Mouse (Mus musculus): ENCODE results near the gene Fcgbp. TPM values are rescaled to one million over a fixed set of nuclear protein-coding genes. Genes with fewer than 3 reads are reported as not detected.

Gene Fcgbp
- polyA plus RNA-seq, 1 experiment from 2014 or later: 32.2 TPM

DNA sequence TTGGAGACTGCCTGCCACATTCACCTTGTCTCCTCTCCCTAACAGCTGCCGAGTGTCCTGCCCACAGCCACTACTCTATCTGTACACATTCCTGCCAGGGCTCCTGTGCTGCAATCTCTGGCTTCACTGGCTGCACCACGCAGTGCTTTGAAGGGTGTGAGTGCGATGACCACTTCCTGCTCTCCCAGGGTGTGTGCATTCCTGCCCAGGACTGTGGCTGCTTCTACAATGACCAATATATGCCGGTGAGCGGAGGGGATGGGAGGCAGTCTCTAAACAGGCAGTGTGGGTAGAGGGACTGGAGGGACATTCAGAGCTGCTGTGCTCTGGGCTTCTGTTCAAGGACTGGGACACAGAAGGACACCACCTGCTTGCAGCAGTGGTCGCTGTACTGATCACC lies 88.3 kb downstream of the Fcgbp start:
- TF ChIP-seq EP300 (optimal IDR thresholded peaks at IDR 0.05): no peak
- TF ChIP-seq CTCF (IDR thresholded peaks at IDR 0.05; ENCODE audit: low read depth): no peak
- Histone ChIP-seq H3K4me1 (replicated peaks; ENCODE audit: control insufficient read depth, insufficient read depth) (no peaks in the 10 kb centered on the region), H3K4me2 (replicated peaks; ENCODE audit: low read depth) (no peak overlapping the region), H3K27me3 (ENCODE audit: control insufficient read depth, insufficient read depth, low read length) (no peaks in the 10 kb centered on the region), H3K9me3 (ENCODE audit: control insufficient read depth, low read length) (no peaks in the 10 kb centered on the region), H3K9ac (ENCODE audit: low read length) (no peak overlapping the region), H3K36me3 (ENCODE audit: control insufficient read depth, insufficient read depth, low read length) (no peaks in the 10 kb centered on the region), H3K4me3 (ENCODE audit: low read depth, low read length) (no peak overlapping the region), H3K27ac (replicated peaks) (no peak overlapping the region)
- 45% methylated on average over 6 of the region's 6 CpGs for WGBS
- ATAC-seq (ENCODE audit: low FRiP score, low TSS enrichment) (peak; percentile 66; the same call in 1 of the 2 replicates), DNase-seq (ENCODE audit: low spot score) (peak; percentile 42)

- 75% methylated on average over 3 of the region's 3 CpGs for WGBS
- no peak for ATAC-seq (ENCODE audit: low FRiP score, low TSS enrichment)
Observed at GRCm38 (mm10) chr7:28159893-28160292, 88.9 kb downstream of the Fcgbp start.

DNA sequence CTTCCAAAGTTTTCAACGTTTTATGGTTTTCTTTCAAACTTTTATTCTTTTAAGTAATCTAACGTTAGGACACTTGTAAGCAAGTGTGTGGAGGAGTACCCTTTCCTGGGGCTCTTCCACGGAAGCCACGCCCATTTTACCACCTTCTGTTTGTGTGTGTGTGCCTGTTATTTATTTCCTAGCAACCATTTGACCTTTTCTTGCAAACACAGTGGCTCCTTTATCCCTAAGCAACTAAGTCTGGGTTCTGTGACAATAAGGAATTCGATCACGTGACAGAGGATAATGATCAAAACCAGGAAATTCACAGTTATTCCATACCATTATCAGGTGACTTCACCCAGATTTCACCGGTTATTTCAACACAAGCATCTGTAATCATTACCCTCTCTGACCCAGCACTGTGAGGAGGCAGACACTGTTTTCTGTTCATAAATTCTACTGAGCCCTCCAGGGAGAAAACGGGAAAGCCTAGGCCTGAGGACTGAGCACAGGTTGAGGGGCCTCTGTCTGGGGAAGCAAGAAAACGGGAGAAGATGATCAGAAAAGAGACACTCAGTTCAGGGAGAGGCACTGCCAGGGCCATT lies 90.2 kb downstream of the Fcgbp start:
- TF ChIP-seq CTCF (IDR thresholded peaks at IDR 0.05; ENCODE audit: low read depth): no peak
- no peak for TF ChIP-seq EP300 (optimal IDR thresholded peaks at IDR 0.05)
- H3K36me3 ChIP-seq (ENCODE audit: control insufficient read depth, insufficient read depth, low read length): no peaks in the 10 kb centered on the region
- no peak overlapping the region for H3K9ac ChIP-seq (ENCODE audit: low read length)
- ATAC-seq (ENCODE audit: low FRiP score, low TSS enrichment): no peak
- 36% methylated on average over 9 of the region's 9 CpGs for WGBS
- DNase-seq (ENCODE audit: low spot score): no peak
- H3K4me3 ChIP-seq (ENCODE audit: low read depth, low read length): no peak overlapping the region
- no peak overlapping the region for H3K4me2 ChIP-seq (replicated peaks; ENCODE audit: low read depth)
- H3K27ac ChIP-seq (replicated peaks): no peak overlapping the region
- H3K9me3 ChIP-seq (ENCODE audit: control insufficient read depth, low read length): no peaks in the 10 kb centered on the region
- no peaks in the 10 kb centered on the region for H3K27me3 ChIP-seq (ENCODE audit: control insufficient read depth, insufficient read depth, low read length)
- no peaks in the 10 kb centered on the region for H3K4me1 ChIP-seq (replicated peaks; ENCODE audit: control insufficient read depth, insufficient read depth)

More at GRCm38 (mm10) chr7:28159893-28160292, 88.9 kb downstream of the Fcgbp start:
- no peak for TF ChIP-seq CTCF (IDR thresholded peaks at IDR 0.05; ENCODE audit: low read depth)
- no peak overlapping the region for H3K9ac ChIP-seq (ENCODE audit: low read length)
- no peaks in the 10 kb centered on the region for H3K27me3 ChIP-seq (ENCODE audit: control insufficient read depth, insufficient read depth, low read length)
- H3K4me1 ChIP-seq (replicated peaks; ENCODE audit: control insufficient read depth, insufficient read depth): no peaks in the 10 kb centered on the region
- H3K4me2 ChIP-seq (replicated peaks; ENCODE audit: low read depth): no peak overlapping the region
- no peaks in the 10 kb centered on the region for H3K9me3 ChIP-seq (ENCODE audit: control insufficient read depth, low read length)
- H3K27ac ChIP-seq (replicated peaks): no peak overlapping the region
- no peak overlapping the region for H3K4me3 ChIP-seq (ENCODE audit: low read depth, low read length)
- H3K36me3 ChIP-seq (ENCODE audit: control insufficient read depth, insufficient read depth, low read length): no peaks in the 10 kb centered on the region
- DNase-seq (ENCODE audit: low spot score): no peak

DNA sequence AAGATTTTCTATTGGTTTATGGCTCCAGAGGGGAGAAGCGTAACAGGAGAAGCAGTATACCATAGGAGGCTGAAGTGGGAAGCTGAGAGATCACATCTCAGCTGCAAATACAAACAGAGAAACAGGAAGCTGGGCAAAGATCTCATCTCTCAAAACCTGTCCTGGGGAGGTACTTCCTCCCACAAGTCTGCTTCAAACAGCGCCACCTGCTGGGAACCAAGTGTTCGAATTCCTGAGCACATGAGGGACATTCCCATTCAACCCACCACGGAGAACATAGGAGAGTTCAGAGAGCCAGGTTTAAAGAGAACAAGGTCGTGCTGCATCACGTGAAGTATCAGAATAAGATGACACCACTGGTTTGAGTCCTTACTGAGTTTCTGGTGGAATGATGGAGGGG lies 94.4 kb downstream of the Fcgbp start:
- Histone ChIP-seq H3K4me3 (ENCODE audit: low read depth, low read length) (no peak overlapping the region), H3K27ac (replicated peaks) (no peak overlapping the region), H3K4me1 (replicated peaks; ENCODE audit: control insufficient read depth, insufficient read depth) (no peaks in the 10 kb centered on the region), H3K4me2 (replicated peaks; ENCODE audit: low read depth) (no peak overlapping the region), H3K9ac (ENCODE audit: low read length) (no peak overlapping the region), H3K36me3 (ENCODE audit: control insufficient read depth, insufficient read depth, low read length) (no peaks in the 10 kb centered on the region), H3K27me3 (ENCODE audit: control insufficient read depth, insufficient read depth, low read length) (no peaks in the 10 kb centered on the region), H3K9me3 (ENCODE audit: control insufficient read depth, low read length) (no peaks in the 10 kb centered on the region)
- no peak for TF ChIP-seq EP300 (optimal IDR thresholded peaks at IDR 0.05)
- TF ChIP-seq CTCF (IDR thresholded peaks at IDR 0.05; ENCODE audit: low read depth): peak; percentile 40
- DNase-seq (ENCODE audit: low spot score): no peak
- no peak for ATAC-seq (ENCODE audit: low FRiP score, low TSS enrichment)
- WGBS: 79% methylated on average over 6 of the region's 6 CpGs

DNA sequence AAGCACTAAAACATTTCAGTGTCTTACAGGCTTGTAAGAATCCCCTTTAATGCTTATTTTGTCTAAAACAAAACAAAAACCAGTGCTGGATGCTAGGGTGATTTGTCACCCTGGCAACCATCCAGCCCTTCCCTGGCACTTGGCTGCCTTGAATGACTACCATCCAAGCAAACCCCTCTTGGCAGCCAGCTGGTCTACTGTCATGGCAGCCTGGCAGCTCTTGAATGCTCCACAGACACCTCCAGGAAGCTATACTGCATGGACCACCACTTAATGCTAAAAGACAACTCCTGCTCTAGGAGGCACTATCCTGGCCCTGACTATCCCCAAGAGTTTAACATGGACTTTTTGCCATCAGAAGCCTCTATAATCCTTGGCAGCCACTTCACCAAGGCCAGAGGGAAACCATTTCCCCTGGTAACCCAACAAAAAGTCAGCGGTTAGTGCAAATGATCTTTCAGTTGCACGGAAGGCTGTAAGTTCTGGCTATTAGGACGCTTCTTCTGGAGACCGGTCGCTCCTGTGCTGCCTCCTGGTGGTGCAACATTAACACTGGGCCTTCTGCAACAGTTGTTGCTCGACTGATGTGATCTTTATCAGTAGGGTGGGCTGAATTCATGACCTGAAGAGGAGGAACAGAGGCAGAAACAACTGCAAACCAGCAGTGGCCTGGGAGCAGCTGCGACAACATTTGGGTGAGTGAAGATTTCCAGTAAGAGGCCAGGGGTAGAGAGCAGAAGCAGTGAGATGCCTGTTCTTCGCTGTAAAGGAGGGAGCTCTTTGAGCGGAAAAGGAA lies 97.5 kb downstream of the Fcgbp start:
- Histone ChIP-seq H3K9me3 (ENCODE audit: control insufficient read depth, low read length) (no peaks in the 10 kb centered on the region), H3K36me3 (ENCODE audit: control insufficient read depth, insufficient read depth, low read length) (no peaks in the 10 kb centered on the region), H3K27me3 (ENCODE audit: control insufficient read depth, insufficient read depth, low read length) (no peaks in the 10 kb centered on the region), H3K4me1 (replicated peaks; ENCODE audit: control insufficient read depth, insufficient read depth) (0 out of 2 replicates have a peak, but pooled peaks cover 2% of the 10 kb centered on the region), H3K4me3 (ENCODE audit: low read depth, low read length) (peak overlapping the region; percentile 80), H3K9ac (ENCODE audit: low read length) (peak overlapping the region; percentile 43), H3K27ac (replicated peaks) (peak overlapping the region; percentile 91), H3K4me2 (replicated peaks; ENCODE audit: low read depth) (peak overlapping the region; percentile 84)
- peak; percentile 78 for DNase-seq (ENCODE audit: low spot score)
- peak; percentile 48; the same call in 1 of the 2 replicates for ATAC-seq (ENCODE audit: low FRiP score, low TSS enrichment)
- 6% methylated on average over 9 of the region's 9 CpGs for WGBS
- TF ChIP-seq EP300 (optimal IDR thresholded peaks at IDR 0.05) (no peak), CTCF (IDR thresholded peaks at IDR 0.05; ENCODE audit: low read depth) (peak; percentile 94)
